Mouse (Mus musculus) macrophage (primary cell): ENCODE results near the gene Bcl6. TPM values are rescaled to one million over a fixed set of nuclear protein-coding genes. Genes with fewer than 3 reads are reported as not detected.
A peak's percentile ranks its signal among the peaks of the same experiment; 100 is the strongest.

Experiments
- H3K27ac ChIP-seq: fragments of 350-480 bp; formaldehyde crosslinking; 2 replicates; pipeline ENCODE4 v1.9.0; 2021
- H3K36me3 ChIP-seq: fragments of 350-480 bp; formaldehyde crosslinking; 2 replicates; pipeline ENCODE4 v1.9.0; 2021; ENCODE audit errors: inconsistent target
- H3K4me3 ChIP-seq: fragments of 350-480 bp; formaldehyde crosslinking; 2 replicates; pipeline ENCODE4 v1.9.0; 2021; ENCODE audit errors: inconsistent target
- H3K79me2 ChIP-seq: fragments of 350-480 bp; formaldehyde crosslinking; 2 replicates; pipeline ENCODE4 v1.9.0; 2021; ENCODE audit errors: inconsistent target
- WGBS: methylation state at CpG from one replicate; pipeline ENCODE4 v1.1.7; 2026; ENCODE audit warnings: inconsistent platforms; ENCODE audit not compliant: missing documents; 5-methylcytosine and 5-hydroxymethylcytosine counted together
- polyA plus RNA-seq: library from polyadenylated mRNA; stranded (reverse); fragments of 250-400 nt; gene quantifications from 3 replicates; pipeline ENCODE4 v1.2.4, GENCODE M21; 2018; ENCODE audit warnings: inconsistent platforms

The Bcl6 gene
- polyA plus RNA-seq, 1 experiment from 2014 or later, result 23.6 TPM

DNA sequence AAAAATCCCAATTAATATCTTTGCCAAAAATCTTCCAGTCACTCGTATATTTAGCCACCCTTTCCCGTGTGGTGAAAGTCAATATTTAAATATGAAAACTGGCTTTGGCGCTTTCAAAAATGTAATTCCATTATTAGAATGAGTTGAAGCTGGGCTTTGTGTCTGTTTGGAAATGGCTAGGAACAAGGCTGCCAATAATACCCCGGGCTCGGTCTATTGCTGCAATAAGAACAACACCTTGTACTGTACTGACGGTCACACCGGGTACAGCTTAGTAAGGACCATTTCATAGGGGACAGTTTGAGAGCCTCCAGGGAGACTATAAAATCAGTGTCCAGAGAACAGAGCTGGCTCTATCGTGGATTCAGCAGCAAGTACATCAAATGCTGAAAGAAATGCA is 17.3 kb upstream of the Bcl6 start:
- Histone ChIP-seq H3K4me3 (no peak overlapping the region), H3K27ac (no peak overlapping the region), H3K79me2 (no peaks in the 10 kb centered on the region), H3K36me3 (no peaks in the 10 kb centered on the region)
- WGBS, result 89% methylated on average over 8 of the region's 8 CpGs

- Histone ChIP-seq H3K27ac (no peak overlapping the region), H3K4me3 (no peak overlapping the region), H3K79me2 (no peaks in the 10 kb centered on the region), H3K36me3 (no peaks in the 10 kb centered on the region)
- WGBS, result 95% methylated on average over 6 of the region's 6 CpGs
Observed at GRCm38 (mm10) chr16:23997912-23998311, 9.3 kb upstream of the Bcl6 start.

GRCm38 (mm10) chr16:23997228-23997627 is 8.6 kb upstream of the Bcl6 start:
- H3K27ac ChIP-seq, result no peak overlapping the region

DNA sequence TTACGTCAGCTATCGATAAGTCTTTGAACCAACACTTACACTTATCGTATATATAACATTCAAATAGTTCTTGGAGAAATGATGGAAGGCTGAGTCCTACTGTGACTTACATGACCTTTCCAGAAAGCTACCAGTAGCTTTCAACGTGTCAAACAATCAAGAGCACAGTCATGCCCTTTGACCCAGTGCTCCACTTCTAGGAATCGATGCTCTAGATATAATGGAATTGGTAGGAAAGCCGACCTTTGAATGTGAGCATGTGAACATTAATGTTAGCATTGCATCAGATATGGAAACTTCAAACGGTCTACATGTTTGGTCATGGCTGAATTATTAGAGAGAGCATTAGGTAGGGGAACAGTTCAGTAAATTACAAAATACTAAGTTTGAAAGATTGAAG is 7.7 kb upstream of the Bcl6 start:
- H3K36me3 ChIP-seq, result no peaks in the 10 kb centered on the region
- no peaks in the 10 kb centered on the region for H3K79me2 ChIP-seq
- 94% methylated on average over 7 of the region's 7 CpGs for WGBS
- no peak overlapping the region for H3K4me3 ChIP-seq
- H3K27ac ChIP-seq, result no peak overlapping the region

More at GRCm38 (mm10) chr16:23997228-23997627, 8.6 kb upstream of the Bcl6 start:
- WGBS, result 92% methylated on average over 3 of the region's 3 CpGs
- Histone ChIP-seq H3K4me3 (no peak overlapping the region), H3K36me3 (no peaks in the 10 kb centered on the region), H3K79me2 (no peaks in the 10 kb centered on the region)

DNA sequence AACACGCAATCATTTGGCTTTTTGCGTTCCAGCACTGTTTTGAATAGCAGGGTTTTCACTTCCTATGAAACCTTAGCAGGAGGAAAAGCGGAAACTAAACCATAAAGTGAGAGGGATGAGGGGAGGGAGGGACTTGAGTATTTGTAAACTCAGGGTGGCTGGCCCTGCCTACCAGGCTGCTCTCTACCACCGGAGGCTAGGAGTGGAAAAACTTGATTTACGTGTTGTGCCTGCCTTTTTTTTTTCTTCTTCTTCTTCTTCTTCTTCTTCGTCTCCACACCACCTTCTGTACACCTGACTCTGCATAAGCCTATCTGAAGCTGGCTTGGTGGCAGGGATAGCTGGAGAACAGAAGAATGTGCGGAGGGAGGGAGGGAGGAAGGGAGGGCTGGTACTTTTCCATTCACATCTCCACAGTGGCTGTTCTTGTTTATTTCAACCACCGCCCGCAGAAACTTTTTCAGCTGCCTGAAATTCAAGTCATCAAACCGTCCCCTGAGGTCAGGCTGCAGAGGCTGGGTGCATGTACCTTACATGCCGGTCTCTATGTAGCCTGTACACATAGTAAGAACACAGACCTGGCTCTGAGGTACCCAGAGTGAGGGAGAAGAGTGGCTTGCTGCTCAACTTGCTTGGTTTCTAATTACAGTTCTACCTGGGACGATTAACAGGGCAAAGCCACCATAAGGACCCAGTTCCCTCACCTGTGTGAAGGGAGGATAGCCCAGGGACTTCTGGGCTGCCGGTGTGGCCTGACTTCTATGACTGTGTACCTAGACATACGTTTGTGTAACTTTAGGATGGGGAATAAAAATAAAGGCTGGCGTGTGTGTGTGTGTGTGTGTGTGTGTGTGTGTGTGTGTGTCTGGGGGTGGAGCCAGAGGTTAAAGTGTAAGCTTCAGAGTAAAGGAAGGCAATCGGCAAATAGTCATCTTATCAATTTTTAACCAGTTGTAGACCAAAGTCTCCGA is 5.0 kb upstream of the Bcl6 start:
- Histone ChIP-seq H3K79me2 (no peaks in the 10 kb centered on the region), H3K27ac (no peak overlapping the region), H3K4me3 (no peak overlapping the region), H3K36me3 (no peaks in the 10 kb centered on the region)
- WGBS, result 21% methylated on average over 15 of the region's 17 CpGs

DNA sequence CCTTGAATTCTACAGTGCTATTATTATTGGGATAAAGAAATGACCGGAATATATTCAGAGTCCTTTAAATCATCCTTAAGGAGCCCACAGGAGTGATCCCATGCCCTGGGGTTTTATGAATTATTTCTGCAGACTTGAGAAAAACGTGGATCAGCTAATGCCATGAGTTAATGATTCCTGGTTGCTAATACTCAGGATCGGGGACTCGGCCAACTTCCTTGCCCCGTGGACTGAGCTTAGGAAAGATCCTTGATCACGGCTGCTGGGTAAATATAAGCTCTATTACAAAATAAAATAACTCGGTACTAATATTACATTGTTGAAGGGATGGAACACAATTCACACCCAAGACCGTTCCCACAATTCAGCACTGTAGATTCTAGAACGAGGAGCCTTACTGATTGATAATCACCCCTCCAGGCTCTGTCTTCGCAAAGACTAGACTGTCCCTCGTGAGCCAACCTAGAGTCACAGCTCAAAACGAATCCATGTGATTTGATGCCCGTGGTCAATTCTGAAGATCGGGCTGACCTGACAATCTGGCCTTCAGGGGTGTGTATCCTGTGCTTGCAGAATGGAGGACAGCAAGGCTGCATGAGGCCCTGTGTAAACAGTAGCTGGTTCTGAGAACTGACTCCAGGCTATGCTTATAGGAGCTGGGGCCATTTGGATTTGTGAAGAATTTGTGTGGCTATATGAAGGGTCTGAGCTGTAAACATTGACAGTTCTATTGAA is 3.4 kb upstream of the Bcl6 start:
- Histone ChIP-seq H3K36me3 (no peaks in the 10 kb centered on the region), H3K4me3 (no peak overlapping the region), H3K79me2 (peaks cover 11% of the 10 kb centered on the region), H3K27ac (no peak overlapping the region)
- 93% methylated on average over 14 of the region's 14 CpGs for WGBS

- no peak overlapping the region for H3K27ac ChIP-seq
- 0% methylated on average over 3 of the region's 4 CpGs for WGBS
- peaks cover 19% of the 10 kb centered on the region for H3K79me2 ChIP-seq
Observed at GRCm38 (mm10) chr16:23991170-23991569, 2.5 kb upstream of the Bcl6 start.

GRCm38 (mm10) chr16:23990161-23990970 is 1.7 kb upstream of the Bcl6 start:
- no peak overlapping the region for H3K27ac ChIP-seq
- 73% methylated on average over 11 of the region's 11 CpGs for WGBS
- no peak overlapping the region for H3K4me3 ChIP-seq
- peaks cover 27% of the 10 kb centered on the region for H3K79me2 ChIP-seq
- no peaks in the 10 kb centered on the region for H3K36me3 ChIP-seq

More at GRCm38 (mm10) chr16:23991170-23991569, 2.5 kb upstream of the Bcl6 start:
- no peak overlapping the region for H3K4me3 ChIP-seq
- H3K36me3 ChIP-seq, result no peaks in the 10 kb centered on the region

- WGBS, result 44% methylated on average over 18 of the region's 25 CpGs
- peaks cover 28% of the 10 kb centered on the region for H3K79me2 ChIP-seq
- no peaks in the 10 kb centered on the region for H3K36me3 ChIP-seq
- H3K4me3 ChIP-seq, result peak overlapping the region; percentile 34; the same call in 1 of the 2 replicates
- H3K27ac ChIP-seq, result no peak overlapping the region
Observed at GRCm38 (mm10) chr16:23989209-23990160, 833 bp upstream of the Bcl6 start.

DNA sequence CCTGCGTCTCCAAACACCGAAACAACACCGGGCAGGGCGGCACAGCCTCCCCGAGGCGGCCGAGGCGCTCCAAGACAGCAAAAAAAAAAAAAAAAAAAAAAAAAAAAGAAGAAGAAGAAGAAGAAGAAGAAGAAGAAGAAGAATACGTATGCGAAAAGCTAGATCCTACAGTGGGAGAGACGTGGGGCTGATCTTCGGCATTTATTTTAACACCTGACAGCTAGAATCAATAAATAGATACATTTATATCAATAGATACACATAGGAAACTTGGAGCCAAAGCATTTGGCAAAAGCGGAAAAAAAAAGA is 541 bp downstream of the Bcl6 start:
- Histone ChIP-seq H3K79me2 (peaks cover 39% of the 10 kb centered on the region), H3K36me3 (no peaks in the 10 kb centered on the region), H3K4me3 (peak overlapping the region; percentile 56), H3K27ac (no peak overlapping the region)
- WGBS, result 0% methylated on average over 8 of the region's 13 CpGs

- Histone ChIP-seq H3K4me3 (peak overlapping the region; percentile 83), H3K36me3 (no peaks in the 10 kb centered on the region), H3K27ac (peak overlapping the region; percentile 84), H3K79me2 (peaks cover 41% of the 10 kb centered on the region)
- 2% methylated on average over 63 of the region's 64 CpGs for WGBS
Observed at GRCm38 (mm10) chr16:23987341-23988156, 1.1 kb downstream of the Bcl6 start.

DNA sequence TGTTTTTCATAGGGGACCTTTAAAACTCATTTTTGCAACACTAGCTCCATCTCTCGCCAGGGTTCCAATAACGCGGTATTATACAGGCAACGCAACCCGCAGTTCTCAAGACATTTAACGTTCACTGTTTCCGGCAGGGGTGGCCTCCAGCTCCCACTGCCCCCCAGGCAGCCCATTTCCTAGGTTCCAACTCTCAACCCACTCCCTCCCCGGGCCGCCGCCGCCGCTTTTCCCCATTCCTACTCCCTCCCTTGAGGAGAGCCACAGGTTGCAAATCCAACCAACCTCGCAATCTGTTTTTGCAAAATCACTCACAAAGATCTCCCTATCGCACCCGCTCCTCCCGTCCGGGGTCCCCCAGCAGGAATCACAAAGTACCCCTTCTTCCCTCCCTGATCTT is 1.8 kb downstream of the Bcl6 start:
- WGBS, result 0% methylated on average over 17 of the region's 17 CpGs
- H3K79me2 ChIP-seq, result peaks cover 44% of the 10 kb centered on the region
- H3K27ac ChIP-seq, result peak overlapping the region; percentile 84
- no peaks in the 10 kb centered on the region for H3K36me3 ChIP-seq
- peak overlapping the region; percentile 83 for H3K4me3 ChIP-seq

DNA sequence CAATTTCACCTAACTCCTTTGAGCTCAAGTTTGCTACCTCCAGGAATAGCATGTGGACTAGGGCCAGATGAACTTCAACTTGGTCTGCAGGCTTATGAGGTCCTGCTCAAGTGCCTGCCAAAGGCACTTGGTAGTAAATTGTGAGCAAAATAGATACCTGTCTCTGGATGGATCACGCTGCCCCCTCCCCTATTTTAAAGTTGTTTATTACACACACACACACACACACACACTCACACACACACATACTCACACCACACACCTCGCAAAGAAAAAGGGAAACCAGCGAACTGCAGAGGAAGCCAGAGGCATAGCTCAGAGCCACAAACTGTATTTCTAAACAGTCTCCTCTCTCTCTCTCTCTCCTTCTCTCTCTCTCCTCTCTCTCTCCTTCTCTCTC is 2.5 kb downstream of the Bcl6 start:
- 0% methylated on average over 1 of the region's 3 CpGs for WGBS
- Histone ChIP-seq H3K27ac (peak overlapping the region; percentile 84), H3K79me2 (peaks cover 51% of the 10 kb centered on the region), H3K36me3 (no peaks in the 10 kb centered on the region), H3K4me3 (peak overlapping the region; percentile 83)
